Mouse (Mus musculus): ENCODE data around the gene Dtnbp1.

- TF ChIP-seq CTCF (IDR thresholded peaks at IDR 0.05; ENCODE audit: extremely low read depth, insufficient read depth, insufficient read length, insufficient replicate concordance) (no peak), POLR2A (IDR thresholded peaks at IDR 0.05; ENCODE audit: low read depth, low read length) (no peak)
Measured at GRCm38 (mm10) chr13:45026291-45026690, 24.3 kb upstream of the Dtnbp1 start.

All from spleen, adult 2 months (tissue).